Mouse (Mus musculus): Measurements from ENCODE around the gene Ip6k2. TPM values are rescaled to one million over a fixed set of nuclear protein-coding genes. Genes with fewer than 3 reads are reported as not detected.

Gene Ip6k2
- polyA plus RNA-seq, 1 experiment from 2014 or later, result 89.3 TPM

- DNase-seq (ENCODE audit: extremely low spot score, low spot score), result no peak
- 91% methylated on average over 5 of the region's 5 CpGs for WGBS
- no peak overlapping the region for H3K27ac ChIP-seq
These were observed 29.2 kb upstream of the Ip6k2 start for GRCm38 (mm10) chr9:108754423-108754822.

GRCm38 (mm10) chr9:108757406-108757805 is 26.2 kb upstream of the Ip6k2 start:
- no peaks in the 10 kb centered on the region for H3K9me3 ChIP-seq
- DNase-seq (ENCODE audit: extremely low spot score, low spot score), result no peak

More at GRCm38 (mm10) chr9:108754423-108754822, 29.2 kb upstream of the Ip6k2 start:
- no peaks in the 10 kb centered on the region for H3K36me3 ChIP-seq (replicated peaks)
- no peak overlapping the region for H3K4me3 ChIP-seq
- no peaks in the 10 kb centered on the region for H3K9me3 ChIP-seq
- H3K4me1 ChIP-seq, result peaks cover 2% of the 10 kb centered on the region
- no peaks in the 10 kb centered on the region for H3K27me3 ChIP-seq (ENCODE audit: poor library complexity, severe bottlenecking)

DNA sequence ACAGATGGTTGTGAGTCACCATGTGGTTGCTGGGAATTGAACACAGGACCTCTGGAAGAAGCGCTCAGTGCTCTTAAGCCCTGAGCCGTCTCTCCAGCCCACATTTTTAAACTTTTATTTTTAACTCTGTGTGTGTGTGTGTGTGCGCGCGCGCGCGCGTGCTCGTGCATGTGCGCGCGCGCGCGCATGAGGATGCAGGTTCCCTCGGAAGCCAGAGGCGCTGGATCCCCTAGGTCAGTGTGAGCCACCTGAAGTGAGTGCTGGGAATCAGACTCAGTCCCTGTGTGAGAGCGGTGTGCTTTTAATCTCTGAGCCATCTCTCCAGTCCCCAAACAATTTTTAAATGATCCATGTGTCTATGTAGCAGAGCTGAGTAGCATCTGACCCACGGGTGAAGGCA is 24.5 kb upstream of the Ip6k2 start:
- WGBS, result 98% methylated on average over 20 of the region's 20 CpGs
- no peak for DNase-seq (ENCODE audit: extremely low spot score, low spot score)

More at GRCm38 (mm10) chr9:108757406-108757805, 26.2 kb upstream of the Ip6k2 start:
- H3K27me3 ChIP-seq (ENCODE audit: poor library complexity, severe bottlenecking), result no peaks in the 10 kb centered on the region
- H3K36me3 ChIP-seq (replicated peaks), result no peaks in the 10 kb centered on the region
- H3K4me3 ChIP-seq, result no peak overlapping the region
- no peaks in the 10 kb centered on the region for H3K4me1 ChIP-seq
- 77% methylated on average over 6 of the region's 6 CpGs for WGBS
- H3K27ac ChIP-seq, result no peak overlapping the region

DNA sequence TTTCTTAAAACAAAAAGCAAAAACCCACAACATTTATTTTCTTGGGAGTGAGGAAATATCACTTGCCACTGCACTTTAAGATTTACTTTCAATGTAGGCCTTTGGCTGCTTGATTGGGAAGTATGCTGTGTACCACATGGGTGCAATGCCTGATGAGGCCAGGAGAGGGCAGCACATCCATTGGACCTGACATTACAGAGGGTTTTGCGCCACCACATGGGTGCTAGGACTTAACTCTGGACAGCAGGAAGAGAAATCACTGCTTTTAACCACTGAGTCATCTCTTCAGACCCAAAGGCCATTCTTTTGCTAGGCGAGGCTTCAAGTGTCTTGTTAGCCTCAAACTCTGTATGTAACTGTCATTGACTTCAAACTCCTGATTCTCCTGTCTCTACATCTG is 23.8 kb upstream of the Ip6k2 start:
- Histone ChIP-seq H3K27me3 (ENCODE audit: poor library complexity, severe bottlenecking) (no peaks in the 10 kb centered on the region), H3K36me3 (replicated peaks) (no peaks in the 10 kb centered on the region), H3K27ac (no peak overlapping the region), H3K4me1 (no peaks in the 10 kb centered on the region), H3K9me3 (no peaks in the 10 kb centered on the region), H3K4me3 (no peak overlapping the region)
- DNase-seq (ENCODE audit: extremely low spot score, low spot score), result no peak
- 51% methylated on average over 2 of the region's 2 CpGs for WGBS

More for the DNA sequence above, 24.5 kb upstream of the Ip6k2 start:
- Histone ChIP-seq H3K4me1 (no peaks in the 10 kb centered on the region), H3K4me3 (no peak overlapping the region), H3K36me3 (replicated peaks) (no peaks in the 10 kb centered on the region), H3K27me3 (ENCODE audit: poor library complexity, severe bottlenecking) (no peaks in the 10 kb centered on the region), H3K27ac (no peak overlapping the region), H3K9me3 (no peaks in the 10 kb centered on the region)

GRCm38 (mm10) chr9:108761561-108761960 is 22.0 kb upstream of the Ip6k2 start:
- Histone ChIP-seq H3K4me1 (no peaks in the 10 kb centered on the region), H3K27ac (no peak overlapping the region)

GRCm38 (mm10) chr9:108764971-108765370 is 18.6 kb upstream of the Ip6k2 start:
- Histone ChIP-seq H3K27ac (no peak overlapping the region), H3K36me3 (replicated peaks) (no peaks in the 10 kb centered on the region), H3K4me3 (no peak overlapping the region), H3K9me3 (no peaks in the 10 kb centered on the region), H3K4me1 (no peaks in the 10 kb centered on the region), H3K27me3 (ENCODE audit: poor library complexity, severe bottlenecking) (no peaks in the 10 kb centered on the region)
- 79% methylated on average over 10 of the region's 10 CpGs for WGBS
- DNase-seq (ENCODE audit: extremely low spot score, low spot score), result no peak

More at GRCm38 (mm10) chr9:108761561-108761960, 22.0 kb upstream of the Ip6k2 start:
- DNase-seq (ENCODE audit: extremely low spot score, low spot score), result no peak
- no peaks in the 10 kb centered on the region for H3K36me3 ChIP-seq (replicated peaks)
- no peak overlapping the region for H3K4me3 ChIP-seq
- H3K27me3 ChIP-seq (ENCODE audit: poor library complexity, severe bottlenecking), result no peaks in the 10 kb centered on the region
- no peaks in the 10 kb centered on the region for H3K9me3 ChIP-seq

- Histone ChIP-seq H3K4me1 (peaks cover 18% of the 10 kb centered on the region), H3K9me3 (peaks cover 4% of the 10 kb centered on the region; the same call in 1 of the 2 replicates), H3K36me3 (replicated peaks) (no peaks in the 10 kb centered on the region), H3K27me3 (ENCODE audit: poor library complexity, severe bottlenecking) (no peaks in the 10 kb centered on the region), H3K4me3 (no peak overlapping the region), H3K27ac (no peak overlapping the region)
- no peak for DNase-seq (ENCODE audit: extremely low spot score, low spot score)
- 90% methylated on average over 4 of the region's 4 CpGs for WGBS
These were observed 7.0 kb upstream of the Ip6k2 start for GRCm38 (mm10) chr9:108776614-108777013.

GRCm38 (mm10) chr9:108777276-108777675 is 6.3 kb upstream of the Ip6k2 start:
- Histone ChIP-seq H3K4me1 (peaks cover 24% of the 10 kb centered on the region), H3K4me3 (no peak overlapping the region), H3K27ac (no peak overlapping the region), H3K27me3 (ENCODE audit: poor library complexity, severe bottlenecking) (no peaks in the 10 kb centered on the region), H3K36me3 (replicated peaks) (no peaks in the 10 kb centered on the region), H3K9me3 (peaks cover 4% of the 10 kb centered on the region; the same call in 1 of the 2 replicates)
- no peak for DNase-seq (ENCODE audit: extremely low spot score, low spot score)
- 86% methylated on average over 4 of the region's 4 CpGs for WGBS

GRCm38 (mm10) chr9:108780959-108781358 is 2.6 kb upstream of the Ip6k2 start:
- H3K9me3 ChIP-seq, result no peaks in the 10 kb centered on the region
- H3K27ac ChIP-seq, result no peak overlapping the region
- 75% methylated on average over 5 of the region's 5 CpGs for WGBS
- DNase-seq (ENCODE audit: extremely low spot score, low spot score), result no peak
- H3K4me1 ChIP-seq, result peaks cover 41% of the 10 kb centered on the region
- no peak overlapping the region for H3K4me3 ChIP-seq
- no peaks in the 10 kb centered on the region for H3K27me3 ChIP-seq (ENCODE audit: poor library complexity, severe bottlenecking)
- peaks cover under 1% of the 10 kb centered on the region for H3K36me3 ChIP-seq (replicated peaks)

GRCm38 (mm10) chr9:108781891-108782290 is 1.7 kb upstream of the Ip6k2 start:
- H3K27ac ChIP-seq, result peak overlapping the region; percentile 40; the same call in 1 of the 2 replicates
- H3K4me1 ChIP-seq, result peaks cover 50% of the 10 kb centered on the region
- no peaks in the 10 kb centered on the region for H3K9me3 ChIP-seq
- no peak for DNase-seq (ENCODE audit: extremely low spot score, low spot score)
- H3K27me3 ChIP-seq (ENCODE audit: poor library complexity, severe bottlenecking), result no peaks in the 10 kb centered on the region
- H3K36me3 ChIP-seq (replicated peaks), result peaks cover 9% of the 10 kb centered on the region
- H3K4me3 ChIP-seq, result no peak overlapping the region
- 82% methylated on average over 4 of the region's 4 CpGs for WGBS

DNA sequence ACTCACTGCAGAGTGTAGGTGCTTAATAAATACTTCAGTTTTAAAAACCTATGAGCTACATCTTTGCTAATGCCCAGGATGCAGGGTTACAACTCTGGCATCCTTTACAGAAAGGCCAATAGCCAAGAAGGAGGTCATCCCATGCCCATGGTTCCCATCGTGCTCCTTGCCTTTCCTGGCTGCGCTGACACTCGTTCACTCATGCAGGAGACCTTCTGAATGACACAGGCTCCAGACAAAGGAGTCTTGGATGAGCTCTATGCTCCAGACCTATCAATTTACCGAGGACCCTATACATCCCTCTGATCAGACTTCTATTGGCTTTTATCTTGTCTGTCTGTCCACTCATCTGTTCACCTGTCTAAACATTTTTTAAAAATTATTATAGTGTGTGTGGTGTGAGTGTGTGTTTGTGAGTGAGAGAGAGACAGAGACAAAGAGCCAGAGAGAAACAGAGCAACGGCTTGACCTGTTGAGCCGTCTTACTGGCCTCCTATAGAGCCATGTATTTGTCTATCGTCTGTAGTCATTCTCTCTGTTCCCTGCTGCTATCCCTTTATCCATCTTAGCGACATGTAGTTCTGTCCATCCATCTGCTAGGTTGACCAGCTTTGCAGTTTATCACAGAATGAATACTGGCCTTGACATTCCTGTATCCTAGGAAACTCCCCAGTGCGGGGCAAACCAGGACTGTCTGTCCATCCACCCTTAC is 604 bp upstream of the Ip6k2 start:
- 23% methylated on average over 9 of the region's 9 CpGs for WGBS
- H3K4me1 ChIP-seq, result peaks cover 61% of the 10 kb centered on the region

GRCm38 (mm10) chr9:108785416-108785815 is 1.8 kb downstream of the Ip6k2 start:
- peaks cover 82% of the 10 kb centered on the region for H3K4me1 ChIP-seq
- H3K27me3 ChIP-seq (ENCODE audit: poor library complexity, severe bottlenecking), result no peaks in the 10 kb centered on the region
- peak overlapping the region; percentile 99 for H3K27ac ChIP-seq
- H3K9me3 ChIP-seq, result no peaks in the 10 kb centered on the region
- H3K4me3 ChIP-seq, result peak overlapping the region; percentile 94
- peaks cover 31% of the 10 kb centered on the region for H3K36me3 ChIP-seq (replicated peaks)
- no peak for DNase-seq (ENCODE audit: extremely low spot score, low spot score)

More for the DNA sequence above, 604 bp upstream of the Ip6k2 start:
- Histone ChIP-seq H3K27ac (peak overlapping the region; percentile 99), H3K27me3 (ENCODE audit: poor library complexity, severe bottlenecking) (no peaks in the 10 kb centered on the region), H3K4me3 (peak overlapping the region; percentile 94), H3K36me3 (replicated peaks) (peaks cover 19% of the 10 kb centered on the region), H3K9me3 (no peaks in the 10 kb centered on the region)
- no peak for DNase-seq (ENCODE audit: extremely low spot score, low spot score)

- Histone ChIP-seq H3K36me3 (replicated peaks) (peaks cover 35% of the 10 kb centered on the region), H3K27me3 (ENCODE audit: poor library complexity, severe bottlenecking) (no peaks in the 10 kb centered on the region), H3K4me3 (peak overlapping the region; percentile 94; the same call in 1 of the 2 replicates), H3K4me1 (peaks cover 80% of the 10 kb centered on the region), H3K9me3 (no peaks in the 10 kb centered on the region), H3K27ac (no peak overlapping the region)
- no peak for DNase-seq (ENCODE audit: extremely low spot score, low spot score)
- 97% methylated on average over 1 of the region's 1 CpGs for WGBS
These were observed 2.9 kb downstream of the Ip6k2 start for GRCm38 (mm10) chr9:108786494-108786893.
